Mouse (Mus musculus) thymus, adult 2 months (tissue): ENCODE results near the gene Mmd2.

Experiments
- CTCF ChIP-seq: fragments of 200-500 bp; IDR thresholded peaks from 2 replicates; pipeline ENCODE4 v1.5.1; 2012; ENCODE audit warnings: mild to moderate bottlenecking, control low read depth, low read length, moderate library complexity, borderline replicate concordance; ENCODE audit not compliant: control insufficient read depth, poor library complexity, insufficient read depth; ENCODE audit errors: extremely low read depth
- POLR2A ChIP-seq: fragments of 200-500 bp; IDR thresholded peaks from 2 replicates; pipeline ENCODE4 v1.6.1; 2012; ENCODE audit warnings: mild to moderate bottlenecking, low read length, control low read depth, moderate library complexity; ENCODE audit not compliant: control insufficient read depth, poor library complexity, insufficient read depth; ENCODE audit errors: extremely low read depth

- TF ChIP-seq POLR2A (no peak), CTCF (no peak)
Observed at GRCm38 (mm10) chr5:142521195-142521866, 87.3 kb downstream of the Mmd2 start.
